Mouse (Mus musculus): ENCODE data around the gene Ap1s1. TPM values are rescaled to one million over a fixed set of nuclear protein-coding genes. Genes with fewer than 3 reads are reported as not detected.
A peak's percentile ranks its signal among the peaks of the same experiment; 100 is the strongest.

Ap1s1 gene
- total and polyA plus RNA-seq, 2 experiments from 2014 or later, result 105 to 335 TPM

GRCm38 (mm10) chr5:137007276-137007675 lies 38.7 kb downstream of the Ap1s1 start:
- WGBS, result 63% methylated on average over 8 of the region's 8 CpGs
- ATAC-seq (no peak), DNase-seq (no peak)
- TF ChIP-seq CTCF (IDR thresholded peaks at IDR 0.05; ENCODE audit: low read depth), result no peak
- Histone ChIP-seq H3K9me3 (ENCODE audit: low read length) (no peaks in the 10 kb centered on the region), H3K27ac (ENCODE audit: low read depth, low read length) (no peak overlapping the region), H3K27me3 (ENCODE audit: insufficient read depth, low read length) (no peaks in the 10 kb centered on the region), H3K9ac (no peak overlapping the region), H3K4me2 (ENCODE audit: low read depth) (no peak overlapping the region), H3K4me1 (ENCODE audit: insufficient read depth) (no peaks in the 10 kb centered on the region), H3K36me3 (ENCODE audit: insufficient read depth) (no peaks in the 10 kb centered on the region), H3K4me3 (ENCODE audit: low read depth, low read length) (no peak overlapping the region)

- H3K9me3 ChIP-seq (ENCODE audit: low read length), result no peaks in the 10 kb centered on the region
- ATAC-seq (no peak), DNase-seq (peak; percentile 29)
- no peak overlapping the region for H3K4me3 ChIP-seq (ENCODE audit: low read depth, low read length)
- H3K4me2 ChIP-seq (ENCODE audit: low read depth), result no peak overlapping the region
- no peak overlapping the region for H3K27ac ChIP-seq (ENCODE audit: low read depth, low read length)
- WGBS, result 86% methylated on average over 2 of the region's 2 CpGs
- no peaks in the 10 kb centered on the region for H3K4me1 ChIP-seq (ENCODE audit: insufficient read depth)
- TF ChIP-seq CTCF (IDR thresholded peaks at IDR 0.05; ENCODE audit: low read depth), result no peak
- peaks cover 8% of the 10 kb centered on the region for H3K36me3 ChIP-seq (ENCODE audit: insufficient read depth)
- H3K9ac ChIP-seq, result no peak overlapping the region
- no peaks in the 10 kb centered on the region for H3K27me3 ChIP-seq (ENCODE audit: insufficient read depth, low read length)
Observed at GRCm38 (mm10) chr5:137000612-137001011, 45.3 kb downstream of the Ap1s1 start.

- Histone ChIP-seq H3K9me3 (ENCODE audit: low read length) (no peaks in the 10 kb centered on the region), H3K4me1 (ENCODE audit: insufficient read depth) (no peaks in the 10 kb centered on the region), H3K4me2 (ENCODE audit: low read depth) (no peak overlapping the region), H3K4me3 (ENCODE audit: low read depth, low read length) (no peak overlapping the region), H3K27me3 (ENCODE audit: insufficient read depth, low read length) (no peaks in the 10 kb centered on the region), H3K9ac (no peak overlapping the region), H3K27ac (ENCODE audit: low read depth, low read length) (no peak overlapping the region), H3K36me3 (ENCODE audit: insufficient read depth) (peaks cover 20% of the 10 kb centered on the region)
- no peak for ATAC-seq
- no peak for TF ChIP-seq CTCF (IDR thresholded peaks at IDR 0.05; ENCODE audit: low read depth)
- DNase-seq, result no peak
- WGBS, result 77% methylated on average over 4 of the region's 5 CpGs
Observed at GRCm38 (mm10) chr5:136999449-136999848, 46.5 kb downstream of the Ap1s1 start.

GRCm38 (mm10) chr5:136989801-136990200 lies 56.1 kb downstream of the Ap1s1 start:
- WGBS, result 92% methylated on average over 6 of the region's 6 CpGs
- no peak for ATAC-seq
- no peak overlapping the region for H3K9ac ChIP-seq

GRCm38 (mm10) chr5:136988420-136988819 lies 57.5 kb downstream of the Ap1s1 start:
- WGBS, result 55% methylated on average over 7 of the region's 7 CpGs
- no peak for TF ChIP-seq CTCF (IDR thresholded peaks at IDR 0.05; ENCODE audit: low read depth)
- ATAC-seq, result no peak
- Histone ChIP-seq H3K27ac (ENCODE audit: low read depth, low read length) (peak overlapping the region; percentile 96; the same call in 1 of the 2 replicates), H3K27me3 (ENCODE audit: insufficient read depth, low read length) (no peaks in the 10 kb centered on the region), H3K4me2 (ENCODE audit: low read depth) (peak overlapping the region; percentile 91), H3K4me3 (ENCODE audit: low read depth, low read length) (peak overlapping the region; percentile 98), H3K9ac (peak overlapping the region; percentile 99; the same call in 1 of the 2 replicates), H3K36me3 (ENCODE audit: insufficient read depth) (peaks cover 59% of the 10 kb centered on the region), H3K9me3 (ENCODE audit: low read length) (no peaks in the 10 kb centered on the region), H3K4me1 (ENCODE audit: insufficient read depth) (peaks cover 3% of the 10 kb centered on the region; the same call in 1 of the 2 replicates)
- peak; percentile 40 for DNase-seq

More at GRCm38 (mm10) chr5:136989801-136990200, 56.1 kb downstream of the Ap1s1 start:
- H3K27ac ChIP-seq (ENCODE audit: low read depth, low read length), result no peak overlapping the region
- no peak for TF ChIP-seq CTCF (IDR thresholded peaks at IDR 0.05; ENCODE audit: low read depth)
- H3K27me3 ChIP-seq (ENCODE audit: insufficient read depth, low read length), result no peaks in the 10 kb centered on the region
- no peak overlapping the region for H3K4me3 ChIP-seq (ENCODE audit: low read depth, low read length)
- H3K4me2 ChIP-seq (ENCODE audit: low read depth), result no peak overlapping the region
- H3K4me1 ChIP-seq (ENCODE audit: insufficient read depth), result peaks cover 3% of the 10 kb centered on the region; the same call in 1 of the 2 replicates
- no peaks in the 10 kb centered on the region for H3K9me3 ChIP-seq (ENCODE audit: low read length)
- peaks cover 61% of the 10 kb centered on the region for H3K36me3 ChIP-seq (ENCODE audit: insufficient read depth)
- DNase-seq, result no peak

- Histone ChIP-seq H3K9me3 (ENCODE audit: low read length) (no peaks in the 10 kb centered on the region), H3K9ac (peak within 1 kb of the TSS; percentile 99), H3K36me3 (ENCODE audit: insufficient read depth) (peaks cover 59% of the 10 kb centered on the region), H3K27me3 (ENCODE audit: insufficient read depth, low read length) (no peaks in the 10 kb centered on the region), H3K27ac (ENCODE audit: low read depth, low read length) (peak within 1 kb of the TSS; percentile 96), H3K4me2 (ENCODE audit: low read depth) (peak within 1 kb of the TSS; percentile 91), H3K4me1 (ENCODE audit: insufficient read depth) (peaks cover 3% of the 10 kb centered on the region; the same call in 1 of the 2 replicates), H3K4me3 (ENCODE audit: low read depth, low read length) (peak within 1 kb of the TSS; percentile 98)
- DNase-seq (peak; percentile 46), ATAC-seq (no peak)
- 4% methylated on average over 12 of the region's 12 CpGs for WGBS
- no peak for TF ChIP-seq CTCF (IDR thresholded peaks at IDR 0.05; ENCODE audit: low read depth)
Observed at GRCm38 (mm10) chr5:136987934-136988271, 58.0 kb downstream of the Ap1s1 start, which contains the start of gene Znhit1. Znhit1 (minus strand) TSS chr5:136988021.

GRCm38 (mm10) chr5:136987138-136987933 lies 58.6 kb downstream of the Ap1s1 start:
- Histone ChIP-seq H3K27ac (ENCODE audit: low read depth, low read length) (peak overlapping the region; percentile 96), H3K4me2 (ENCODE audit: low read depth) (peak overlapping the region; percentile 91), H3K9ac (peak overlapping the region; percentile 99), H3K9me3 (ENCODE audit: low read length) (no peaks in the 10 kb centered on the region), H3K4me1 (ENCODE audit: insufficient read depth) (peaks cover 3% of the 10 kb centered on the region; the same call in 1 of the 2 replicates), H3K36me3 (ENCODE audit: insufficient read depth) (peaks cover 54% of the 10 kb centered on the region), H3K4me3 (ENCODE audit: low read depth, low read length) (peak overlapping the region; percentile 98), H3K27me3 (ENCODE audit: insufficient read depth, low read length) (no peaks in the 10 kb centered on the region)
- peak; percentile 63 for ATAC-seq
- under 1% methylated on average over 66 of the region's 67 CpGs for WGBS
- DNase-seq, result peak; percentile 80
- TF ChIP-seq CTCF (IDR thresholded peaks at IDR 0.05; ENCODE audit: low read depth), result no peak

Measured in forebrain, postnatal 0 days (tissue).